Mouse (Mus musculus) skeletal muscle tissue, adult 2 months (tissue): Measurements from ENCODE around the gene Rassf6.

ENCODE experiments used
- DNase-seq: peaks from one replicate; pipeline ENCODE4 v3.0.0-alpha.2; 2012; ENCODE audit warnings: low read depth, low spot score

Rassf6 gene

DNA sequence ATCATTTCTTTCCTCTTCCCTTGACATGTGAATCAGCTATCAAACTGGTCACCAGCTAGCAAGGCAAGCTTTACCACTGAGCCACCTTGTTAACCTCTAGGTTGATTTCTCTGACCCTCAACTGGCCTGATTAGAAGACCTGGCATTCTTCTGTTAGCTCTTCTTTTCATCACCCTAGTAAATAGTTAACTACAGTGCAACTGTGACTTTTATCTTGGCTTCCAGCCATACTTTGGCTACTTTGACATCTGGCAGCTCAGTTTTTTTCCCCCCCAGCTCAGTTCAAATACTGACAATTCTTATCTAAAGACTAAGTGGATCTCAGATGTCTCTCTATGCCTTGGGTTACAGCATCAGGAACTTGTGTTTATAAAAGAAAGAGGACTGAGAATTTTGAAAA is 72.1 kb downstream of the Rassf6 start:
- DNase-seq, result no peak

- no peak for DNase-seq
These were observed 72.7 kb downstream of the Rassf6 start for GRCm38 (mm10) chr5:90567788-90568187.

- DNase-seq, result no peak
These were observed 75.3 kb downstream of the Rassf6 start for GRCm38 (mm10) chr5:90565205-90565604.

DNA sequence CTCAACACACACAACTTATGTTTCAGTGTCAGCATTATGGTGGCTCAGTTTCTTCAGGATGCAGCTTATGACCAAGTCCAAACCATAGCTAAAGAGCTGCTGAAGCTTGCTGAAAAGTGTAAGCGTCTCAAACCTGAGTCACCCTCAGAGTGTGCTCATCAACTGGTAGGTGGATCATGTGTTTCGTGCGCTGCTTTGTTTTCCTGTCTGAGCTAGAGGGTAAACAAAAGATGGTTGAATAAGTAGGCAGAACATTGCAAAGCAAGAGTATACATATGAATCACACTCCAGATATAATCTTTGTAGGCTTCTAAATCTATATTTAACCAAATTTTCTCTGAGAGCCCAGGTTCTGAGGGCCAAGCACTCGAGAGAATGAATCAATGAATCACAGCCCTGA is 76.3 kb downstream of the Rassf6 start:
- no peak for DNase-seq

- DNase-seq, result no peak
These were observed 77.6 kb downstream of the Rassf6 start for GRCm38 (mm10) chr5:90562880-90563279.

DNA sequence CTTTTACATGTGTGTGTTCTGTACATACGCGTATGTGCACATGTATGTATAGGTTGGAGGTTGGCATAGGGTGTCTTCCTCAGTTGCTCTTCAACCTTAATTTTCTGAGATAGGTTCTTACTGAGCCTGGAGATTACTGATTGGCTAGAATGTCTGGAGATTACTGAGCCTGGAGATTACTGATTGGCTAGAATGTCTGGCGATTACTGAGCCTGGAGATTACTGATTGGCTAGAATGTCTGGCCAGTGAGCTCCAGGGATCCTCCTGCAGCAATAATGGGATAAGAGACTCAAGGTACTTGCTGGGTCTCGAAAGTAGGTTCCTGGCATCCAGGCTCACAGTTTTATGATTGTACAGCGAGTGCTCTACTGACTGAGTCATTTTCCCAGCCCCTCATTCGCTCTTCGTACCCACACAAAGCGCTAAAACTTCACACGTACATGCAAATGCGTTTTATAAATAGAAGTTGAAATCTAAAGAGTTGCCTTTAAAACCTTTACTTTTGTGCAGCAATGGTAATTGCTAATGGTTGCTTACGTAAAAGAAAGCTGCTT is 78.7 kb downstream of the Rassf6 start:
- no peak for DNase-seq

DNA sequence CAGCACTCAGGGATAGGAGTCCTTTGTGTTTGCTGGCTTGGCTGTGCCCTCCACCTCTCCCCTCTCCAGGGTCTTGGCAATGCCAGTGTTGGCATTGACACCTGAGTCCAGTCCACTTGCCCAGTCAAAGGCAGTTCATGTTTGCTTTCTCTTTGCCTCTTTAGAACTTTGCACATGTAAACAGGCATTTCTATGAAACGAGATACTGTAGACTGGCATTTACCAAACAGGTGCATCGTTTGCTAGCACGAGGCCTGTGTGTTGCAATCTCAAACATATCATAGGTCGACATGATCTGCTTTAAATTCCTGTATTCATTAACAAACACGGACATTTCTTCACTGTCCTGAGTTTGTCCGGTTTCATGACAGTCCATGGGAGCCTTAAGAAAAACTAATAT is 79.7 kb downstream of the Rassf6 start, which contains the start of gene 5830473C10Rik:
5830473C10Rik (plus strand) TSS at position 365 of the 400 bp plus-strand sequence.
- no peak for DNase-seq

GRCm38 (mm10) chr5:90556052-90556451 is 84.4 kb downstream of the Rassf6 start:
- no peak for DNase-seq
